Mouse (Mus musculus): ENCODE data around the gene Msln.

- TF ChIP-seq CTCF (IDR thresholded peaks at IDR 0.05; ENCODE audit: low read depth, low read length) (no peak), POLR2A (IDR thresholded peaks at IDR 0.05; ENCODE audit: insufficient read depth, low read length) (no peak)
Observed at GRCm38 (mm10) chr17:25786781-25787504, 32.8 kb upstream of the Msln start.
